Mouse (Mus musculus): ENCODE results near the gene Brf1. TPM values are rescaled to one million over a fixed set of nuclear protein-coding genes. Genes with fewer than 3 reads are reported as not detected.

Gene Brf1
- total RNA-seq, 2 experiments from 2014 or later = 64.5 to 67.2 TPM

Small RNA genes lying within 50 kb of the gene (microRNA-seq; reads per million reads assigned to microRNA genes)
- gene Mir6941 = 1.2 reads per million

Other genes starting within 250 kb of the Brf1 start
- 1 to 10 TPM; 6.2 to 6.6 TPM for gene Pld4, start 240.0 kb downstream of the Brf1 start, total RNA-seq (2021)
- 10 to 100 TPM; 28.1 to 28.2 TPM for gene Ahnak2, start 198.0 kb downstream of the Brf1 start, total RNA-seq (2021)
- gene Clba1, start 191.8 kb downstream of the Brf1 start, total RNA-seq (2021) = 10 to 100 TPM; 15.0 to 15.8 TPM
- gene Cdca4, start 171.3 kb downstream of the Brf1 start, total RNA-seq (2021) = 10 to 100 TPM; 18.5 to 19.8 TPM
- not detected for gene Gpr132, start 132.5 kb downstream of the Brf1 start, total RNA-seq (2021)
- gene Jag2, start 70.9 kb downstream of the Brf1 start, total RNA-seq (2021) = 10 to 100 TPM; 76.5 to 97.2 TPM
- 10 to 100 TPM; 12.5 to 16.7 TPM for gene Nudt14, start 58.6 kb downstream of the Brf1 start, total RNA-seq (2021)
- gene Btbd6, start 24.2 kb downstream of the Brf1 start, total RNA-seq (2021) = 10 to 100 TPM; 53.6 to 59.2 TPM
- 100 to 1,000 TPM; 184 to 189 TPM for gene Pacs2, start 13.8 kb upstream of the Brf1 start, total RNA-seq (2021)
- gene Tex22, start 73.8 kb upstream of the Brf1 start, total RNA-seq (2021) = under 1 TPM; 0.40 to 0.74 TPM
- 100 to 1,000 TPM; 103 to 105 TPM for gene Mta1, start 97.6 kb upstream of the Brf1 start, total RNA-seq (2021)
- 100 to 1,000 TPM; 306 to 334 TPM for gene Crip2, start 139.5 kb upstream of the Brf1 start, total RNA-seq (2021)
- 10 to 100 TPM; 14.9 to 16.3 TPM for gene Crip1, start 145.6 kb upstream of the Brf1 start, total RNA-seq (2021)
- gene Tedc1, start 155.7 kb upstream of the Brf1 start, total RNA-seq (2021) = 1 to 10 TPM; 5.6 to 5.7 TPM
- 10 to 100 TPM; 37.8 to 40.0 TPM for gene Tmem121, start 185.2 kb upstream of the Brf1 start, total RNA-seq (2021)

Data from left cerebral cortex, postnatal 4 days (tissue).